Mouse (Mus musculus): Measurements from ENCODE around the gene H2-Q7. TPM values are rescaled to one million over a fixed set of nuclear protein-coding genes. Genes with fewer than 3 reads are reported as not detected.

Gene H2-Q7
- polyA plus RNA-seq, 1 experiment, result 139 TPM

GRCm38 (mm10) chr17:35490320-35490719 is 51.4 kb downstream of the H2-Q7 start:
- no peaks in the 10 kb centered on the region for H3K27me3 ChIP-seq (replicated peaks; ENCODE audit: control insufficient read depth, insufficient read depth, low read length)
- no peaks in the 10 kb centered on the region for H3K36me3 ChIP-seq (ENCODE audit: control insufficient read depth, insufficient read depth, low read length)
- H3K4me1 ChIP-seq (ENCODE audit: control insufficient read depth, insufficient read depth, low read length), result no peaks in the 10 kb centered on the region
- no peak overlapping the region for H3K27ac ChIP-seq (ENCODE audit: insufficient read depth, low read depth, low read length)
- TF ChIP-seq POLR2A (IDR thresholded peaks at IDR 0.05; ENCODE audit: low read depth, low read length) (no peak), CTCF (conservative IDR thresholded peaks at IDR 0.05; ENCODE audit: insufficient read depth, insufficient read length, low read depth, low read length) (no peak)
- WGBS, result 59% methylated on average over 5 of the region's 5 CpGs
- H3K4me3 ChIP-seq (ENCODE audit: insufficient read depth, low read depth, low read length), result no peak overlapping the region
- DNase-seq, result no peak

Other genes starting within 250 kb of the H2-Q7 start
- 2.5 and 20.9 TPM in 2 replicates for gene Ltb, start 244.7 kb upstream of the H2-Q7 start, polyA plus RNA-seq (2012; rRNA removed)
- gene Tnf, start 237.1 kb upstream of the H2-Q7 start, polyA plus RNA-seq (2012; rRNA removed), result 0.64 and 0.94 TPM in 2 replicates
- gene Lta, start 233.8 kb upstream of the H2-Q7 start, polyA plus RNA-seq (2012; rRNA removed), result 0.08 and 1.1 TPM in 2 replicates
- not detected in 2 replicates for gene Gm16181, start 218.3 kb upstream of the H2-Q7 start, polyA plus RNA-seq (2012; rRNA removed)
- gene Atp6v1g2, start 205.5 kb upstream of the H2-Q7 start, polyA plus RNA-seq (2012; rRNA removed), result 6.6 and 6.7 TPM in 2 replicates
- 11.5 and 11.7 TPM in 2 replicates for gene Nfkbil1, start 203.4 kb upstream of the H2-Q7 start, polyA plus RNA-seq (2012; rRNA removed)
- gene Ddx39b, start 197.4 kb upstream of the H2-Q7 start, polyA plus RNA-seq (2012; rRNA removed), result 203 and 206 TPM in 2 replicates
- gene H2-D1, start 176.4 kb upstream of the H2-Q7 start, polyA plus RNA-seq (2012; rRNA removed), result 340 and 351 TPM in 2 replicates
- 0.03 TPM in 1 of 2 replicates, not detected in the other for gene H2-Q1, start 118.8 kb upstream of the H2-Q7 start, polyA plus RNA-seq (2012; rRNA removed)
- 2.1 and 2.4 TPM in 2 replicates for gene H2-Q2, start 96.9 kb upstream of the H2-Q7 start, polyA plus RNA-seq (2012; rRNA removed)
- 48.1 and 55.9 TPM in 2 replicates for gene H2-Q4, start 59.5 kb upstream of the H2-Q7 start, polyA plus RNA-seq (2012; rRNA removed)
- gene H2-Q6, start 14.3 kb upstream of the H2-Q7 start, polyA plus RNA-seq (2012; rRNA removed), result 72.1 and 84.0 TPM in 2 replicates
- 6.7 and 8.3 TPM in 2 replicates for gene H2-Q10, start 30.9 kb downstream of the H2-Q7 start, polyA plus RNA-seq (2012; rRNA removed)
- gene Pou5f1, start 66.9 kb downstream of the H2-Q7 start, polyA plus RNA-seq (2012; rRNA removed), result not detected in 2 replicates
- 5.6 and 6.0 TPM in 2 replicates for gene Tcf19, start 77.7 kb downstream of the H2-Q7 start, polyA plus RNA-seq (2012; rRNA removed)
- 6.9 and 7.5 TPM in 2 replicates for gene Cchcr1, start 77.9 kb downstream of the H2-Q7 start, polyA plus RNA-seq (2012; rRNA removed)
- gene Psors1c2, start 94.0 kb downstream of the H2-Q7 start, polyA plus RNA-seq (2012; rRNA removed), result 0.19 and 0.38 TPM in 2 replicates
- gene Cdsn, start 113.0 kb downstream of the H2-Q7 start, polyA plus RNA-seq (2012; rRNA removed), result 0.67 and 1.3 TPM in 2 replicates
- gene 2300002M23Rik, start 128.3 kb downstream of the H2-Q7 start, polyA plus RNA-seq (2012; rRNA removed), result 0.07 and 0.08 TPM in 2 replicates
- 0.80 and 1.3 TPM in 2 replicates for gene Sfta2, start 162.4 kb downstream of the H2-Q7 start, polyA plus RNA-seq (2012; rRNA removed)
- not detected in 2 replicates for gene Gm9573, start 187.5 kb downstream of the H2-Q7 start, polyA plus RNA-seq (2012; rRNA removed)
- not detected in 2 replicates for gene Mucl3, start 204.5 kb downstream of the H2-Q7 start, polyA plus RNA-seq (2012; rRNA removed)
- gene Vars2, start 228.4 kb downstream of the H2-Q7 start, polyA plus RNA-seq (2012; rRNA removed), result 21.5 and 31.3 TPM in 2 replicates
- 28.7 and 29.1 TPM in 2 replicates for gene Gtf2h4, start 234.6 kb downstream of the H2-Q7 start, polyA plus RNA-seq (2012; rRNA removed)